Mouse (Mus musculus) heart, embryonic 16.5 days (tissue): ENCODE results near the gene Myl10. TPM values are rescaled to one million over a fixed set of nuclear protein-coding genes. Genes with fewer than 3 reads are reported as not detected.
"Not testable (repeated sequence)": the region's sequence is repeated elsewhere in the genome, so short reads cannot be mapped to it uniquely, and the experiment has no call there.

ENCODE experiments used
- ATAC-seq: fragments of 200-750 bp; cut with Nextera tagmentation; replicated peaks from 2 replicates; pipeline ENCODE4 v1.8.0; 2017; ENCODE audit warnings: moderate number of reproducible peaks; ENCODE audit not compliant: insufficient read depth, low FRiP score; ENCODE audit errors: extremely low read depth
- H3K27ac ChIP-seq: fragments of 300-500 bp; sonication (generic); 2 replicates; pipeline ENCODE4 v1.5.1; 2014; ENCODE audit warnings: mild to moderate bottlenecking, low read length, control low read depth, moderate library complexity
- H3K27me3 ChIP-seq: fragments of 300-500 bp; sonication (generic); 2 replicates; pipeline ENCODE4 v1.6.1; 2014; ENCODE audit warnings: low read length, mixed read lengths; ENCODE audit not compliant: control insufficient read depth, insufficient read depth
- H3K36me3 ChIP-seq: fragments of 300-500 bp; sonication (generic); 2 replicates; pipeline ENCODE4 v1.6.1; 2014; ENCODE audit not compliant: control insufficient read depth, insufficient read depth
- H3K4me1 ChIP-seq: fragments of 300-500 bp; sonication (generic); 2 replicates; pipeline ENCODE4 v1.6.1; 2014; ENCODE audit warnings: low read length, mixed read lengths; ENCODE audit not compliant: control insufficient read depth, insufficient read depth
- H3K4me2 ChIP-seq: fragments of 300-500 bp; sonication (generic); 2 replicates; pipeline ENCODE4 v1.6.1; 2014; ENCODE audit warnings: low read depth, mild to moderate bottlenecking, control low read depth, low read length
- H3K4me3 ChIP-seq: fragments of 300-500 bp; sonication (generic); 2 replicates; pipeline ENCODE4 v1.5.1; 2014; ENCODE audit warnings: mild to moderate bottlenecking, control low read depth, low read length
- H3K9ac ChIP-seq: fragments of 300-500 bp; sonication (generic); 2 replicates; pipeline ENCODE4 v1.6.1; 2014; ENCODE audit warnings: low read length, control low read depth
- H3K9me3 ChIP-seq: fragments of 300-500 bp; sonication (generic); replicated peaks from 2 replicates; pipeline ENCODE4 v1.6.1; 2016; ENCODE audit warnings: low read length; ENCODE audit not compliant: control insufficient read depth
- WGBS: fragments of 180-500 bp; shearing (Covaris S2); extraction: QIAGEN DNeasy Blood & Tissue Kit; methylation state at CpG from one replicate; pipeline ENCODE4 v1.1.7; 2014; 5-methylcytosine and 5-hydroxymethylcytosine counted together
- polyA plus RNA-seq: library from polyadenylated mRNA; unstranded; fragments of >200 nt; fragmentation: Nextera tagmentation; extraction: Ambion mirVana; gene quantifications from 2 replicates; pipeline ENCODE4 v1.2.1, GENCODE M21; 2015

Gene Myl10
- polyA plus RNA-seq: 2.6 and 5.1 TPM in 2 replicates

DNA sequence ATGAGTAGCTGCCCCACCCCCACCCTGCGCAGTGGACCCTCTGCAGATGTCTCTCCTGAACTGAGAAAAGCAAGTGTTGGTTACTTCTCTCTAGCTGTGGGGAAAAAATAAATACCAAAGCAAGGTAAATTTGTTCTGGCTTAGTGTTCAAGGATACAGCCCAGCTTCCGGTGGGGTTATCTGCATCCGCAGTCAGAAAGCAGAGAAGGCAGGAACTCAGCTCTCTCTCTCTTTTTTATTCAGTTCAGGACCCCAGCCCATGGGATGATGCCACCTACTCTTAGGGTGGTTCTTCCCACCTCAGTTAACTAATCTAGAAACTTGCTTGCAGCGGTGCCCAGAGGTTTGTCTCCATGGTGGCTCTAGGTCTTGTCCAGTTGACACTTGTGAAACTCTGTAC, at the start of gene Myl10:
TSS of gene Myl10 (plus strand) at position 363 of the 400 bp plus-strand sequence.
- no peak within 1 kb of the TSS for H3K4me2 ChIP-seq
- H3K27ac ChIP-seq: peak within 1 kb of the TSS; percentile 18; the same call in 1 of the 2 replicates
- H3K27me3 ChIP-seq: no peaks in the 10 kb centered on the region
- H3K9ac ChIP-seq: no peak within 1 kb of the TSS
- no peaks in the 10 kb centered on the region for H3K9me3 ChIP-seq
- WGBS: 74% methylated on average over 4 of the region's 4 CpGs
- ATAC-seq: no peak
- no peaks in the 10 kb centered on the region for H3K36me3 ChIP-seq
- no peaks in the 10 kb centered on the region for H3K4me1 ChIP-seq
- no peak within 1 kb of the TSS for H3K4me3 ChIP-seq

DNA sequence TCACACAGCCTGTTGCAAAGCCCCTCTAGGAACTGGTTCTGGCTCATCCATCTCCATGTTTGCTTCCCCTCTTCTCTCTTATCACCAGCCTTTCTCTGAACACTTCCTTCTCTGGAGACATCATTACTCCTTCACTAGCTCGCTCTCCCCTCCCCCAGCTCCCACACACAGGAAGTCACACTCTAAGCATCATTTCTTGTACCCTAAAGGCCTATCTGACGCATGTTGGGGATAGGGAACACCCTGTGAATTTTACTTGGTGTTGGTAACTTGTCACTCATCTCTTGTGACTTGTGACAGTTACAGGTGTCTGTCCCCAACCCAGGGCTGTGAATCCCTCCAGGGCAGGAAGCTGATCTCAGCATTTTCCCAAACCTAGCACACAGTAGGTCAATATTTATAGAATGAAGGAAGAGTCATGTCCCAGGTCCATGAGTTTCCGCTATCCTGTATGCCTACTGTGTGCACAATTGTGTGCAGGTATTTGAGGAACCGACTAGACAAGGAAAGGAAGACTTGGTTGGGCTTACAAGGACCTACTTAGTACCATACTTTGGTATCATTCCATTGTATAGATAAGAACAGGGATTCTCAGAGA, 46.1 kb upstream of the Myl10 start:
- Histone ChIP-seq H3K36me3 (no peaks in the 10 kb centered on the region), H3K27me3 (no peaks in the 10 kb centered on the region), H3K4me3 (no peak overlapping the region), H3K9me3 (no peaks in the 10 kb centered on the region), H3K9ac (no peak overlapping the region), H3K4me2 (no peak overlapping the region), H3K27ac (no peak overlapping the region), H3K4me1 (no peaks in the 10 kb centered on the region)
- ATAC-seq: no peak
- WGBS: 78% methylated on average over 4 of the region's 4 CpGs

DNA sequence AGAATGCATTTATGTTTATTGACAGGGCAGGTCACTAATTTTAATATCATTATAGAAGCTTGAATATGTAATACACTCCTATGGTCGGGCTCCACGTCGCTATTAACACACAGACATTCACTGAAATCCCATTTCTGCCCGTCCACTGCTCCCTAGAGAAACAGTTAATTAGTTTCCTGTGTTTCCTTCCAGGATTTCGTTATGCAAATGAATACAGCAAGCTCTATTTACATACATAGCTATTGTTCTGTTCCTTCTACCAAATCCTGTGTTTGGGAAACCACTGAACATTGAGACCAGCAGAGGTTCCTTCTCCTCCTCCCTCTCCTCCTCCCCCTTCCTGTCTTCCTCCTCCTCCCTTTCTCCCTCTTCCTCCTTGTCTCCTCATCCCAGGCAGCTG, 43.9 kb upstream of the Myl10 start:
- no peak overlapping the region for H3K27ac ChIP-seq
- no peaks in the 10 kb centered on the region for H3K36me3 ChIP-seq
- no peaks in the 10 kb centered on the region for H3K4me1 ChIP-seq
- no peaks in the 10 kb centered on the region for H3K27me3 ChIP-seq
- H3K9me3 ChIP-seq: no peaks in the 10 kb centered on the region
- H3K9ac ChIP-seq: no peak overlapping the region
- no peak for ATAC-seq
- H3K4me3 ChIP-seq: no peak overlapping the region
- no peak overlapping the region for H3K4me2 ChIP-seq
- 75% methylated on average over 5 of the region's 5 CpGs for WGBS

DNA sequence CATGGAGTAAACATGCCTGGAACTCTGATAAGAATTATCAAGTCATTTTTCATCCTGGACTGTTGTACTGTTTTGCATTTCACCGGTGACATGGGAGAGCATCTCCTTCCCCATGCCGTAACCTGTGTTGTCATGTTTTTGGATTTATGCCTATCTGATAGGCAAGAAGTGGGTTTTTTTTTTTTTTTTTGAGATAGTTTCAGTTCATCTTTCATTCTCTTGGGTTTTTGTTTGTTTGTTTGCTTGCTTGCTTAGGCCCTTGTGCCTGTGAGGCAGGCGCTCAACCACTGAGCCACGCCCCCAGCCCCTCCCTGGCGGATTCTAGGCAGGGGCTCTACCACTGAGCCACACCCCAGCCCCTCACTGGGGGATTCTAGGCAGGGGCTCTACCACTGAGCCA, 43.3 kb upstream of the Myl10 start:
- ATAC-seq: no peak
- Histone ChIP-seq H3K27me3 (no peaks in the 10 kb centered on the region), H3K4me3 (no peak overlapping the region), H3K9ac (no peak overlapping the region), H3K9me3 (no peaks in the 10 kb centered on the region), H3K4me1 (no peaks in the 10 kb centered on the region), H3K4me2 (no peak overlapping the region), H3K27ac (no peak overlapping the region), H3K36me3 (no peaks in the 10 kb centered on the region)
- 87% methylated on average over 5 of the region's 5 CpGs for WGBS

DNA sequence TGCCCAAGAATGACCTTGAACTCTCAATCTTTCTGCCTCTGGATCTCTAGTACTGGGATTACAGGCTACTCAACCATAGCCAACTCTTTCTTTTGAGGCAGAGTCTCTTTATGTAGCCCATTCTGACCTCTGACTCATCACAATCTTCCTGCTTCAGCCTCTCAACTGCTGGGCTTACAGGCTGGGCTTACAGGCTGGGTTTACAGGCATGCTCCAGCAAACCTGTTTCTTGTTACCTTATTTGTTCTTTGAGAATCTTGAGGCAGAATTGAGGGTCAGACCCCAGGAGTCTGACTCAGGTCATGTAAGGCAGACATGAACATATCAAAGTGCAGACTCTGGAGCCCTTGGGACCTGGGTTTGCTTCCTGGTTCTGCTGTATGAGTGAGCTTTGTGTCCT, 38.5 kb upstream of the Myl10 start:
- Histone ChIP-seq H3K4me1 (no peaks in the 10 kb centered on the region), H3K9me3 (no peaks in the 10 kb centered on the region), H3K4me3 (no peak overlapping the region), H3K4me2 (no peak overlapping the region), H3K27ac (no peak overlapping the region), H3K9ac (no peak overlapping the region), H3K36me3 (no peaks in the 10 kb centered on the region), H3K27me3 (no peaks in the 10 kb centered on the region)
- no peak for ATAC-seq

DNA sequence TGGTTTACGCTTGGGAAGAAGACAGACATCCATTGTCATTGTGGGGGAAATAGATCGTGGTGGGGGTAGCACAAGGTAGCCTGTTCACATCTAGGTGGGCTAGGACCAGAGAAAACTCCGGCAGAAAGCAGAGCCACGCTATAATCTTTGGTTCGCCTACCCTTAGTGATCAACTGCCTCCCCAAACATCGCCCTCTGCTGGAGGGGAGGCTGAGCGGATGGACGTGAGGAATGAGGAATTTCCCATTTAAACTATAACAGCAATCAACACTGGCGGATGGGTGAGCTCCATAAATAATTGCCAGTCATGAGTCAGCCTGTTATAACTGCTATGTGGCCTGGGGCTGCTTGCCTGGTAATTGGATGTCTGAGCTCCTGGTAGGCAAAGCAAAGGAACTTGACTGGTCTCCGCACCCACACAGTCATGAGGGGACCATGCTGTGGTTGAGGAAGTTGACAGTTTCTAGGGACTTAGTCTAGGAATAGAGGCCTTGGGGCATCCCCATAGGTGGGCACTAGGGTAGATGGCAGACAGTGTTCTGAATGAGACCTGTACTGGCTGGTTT, 36.0 kb upstream of the Myl10 start:
- ATAC-seq: no peak
- no peaks in the 10 kb centered on the region for H3K36me3 ChIP-seq
- WGBS: 80% methylated on average over 10 of the region's 10 CpGs

DNA sequence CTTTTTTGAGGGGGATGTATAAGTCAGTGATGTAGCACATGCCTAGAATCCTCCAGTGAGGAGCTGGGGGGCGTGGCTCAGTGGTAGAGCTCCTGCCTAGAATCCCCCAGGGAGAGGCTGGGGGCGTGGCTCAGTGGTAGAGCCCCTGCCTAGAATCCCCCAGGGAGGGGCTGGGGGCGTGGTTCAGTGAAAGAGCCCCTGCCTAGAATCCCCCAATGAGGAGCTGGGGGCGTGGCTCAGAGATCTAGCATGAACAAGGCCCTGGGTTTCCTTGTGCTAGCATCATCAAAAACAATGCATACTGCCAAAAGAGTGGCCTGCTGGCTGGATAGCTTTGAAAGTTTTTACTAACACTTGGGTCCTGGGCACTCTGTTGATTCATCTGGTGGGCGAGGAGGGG, 32.2 kb upstream of the Myl10 start:
- H3K4me3 ChIP-seq, H3K27ac ChIP-seq, H3K27me3 ChIP-seq, H3K4me1 ChIP-seq, ATAC-seq, H3K36me3 ChIP-seq, H3K9me3 ChIP-seq, H3K4me2 ChIP-seq, H3K9ac ChIP-seq: not testable (repeated sequence)
- WGBS: 58% methylated on average over 5 of the region's 5 CpGs

More for the DNA sequence above, 36.0 kb upstream of the Myl10 start:
- Histone ChIP-seq H3K4me2 (no peak overlapping the region), H3K27me3 (no peaks in the 10 kb centered on the region), H3K4me1 (no peaks in the 10 kb centered on the region), H3K9ac (no peak overlapping the region), H3K4me3 (no peak overlapping the region), H3K27ac (no peak overlapping the region), H3K9me3 (no peaks in the 10 kb centered on the region)

DNA sequence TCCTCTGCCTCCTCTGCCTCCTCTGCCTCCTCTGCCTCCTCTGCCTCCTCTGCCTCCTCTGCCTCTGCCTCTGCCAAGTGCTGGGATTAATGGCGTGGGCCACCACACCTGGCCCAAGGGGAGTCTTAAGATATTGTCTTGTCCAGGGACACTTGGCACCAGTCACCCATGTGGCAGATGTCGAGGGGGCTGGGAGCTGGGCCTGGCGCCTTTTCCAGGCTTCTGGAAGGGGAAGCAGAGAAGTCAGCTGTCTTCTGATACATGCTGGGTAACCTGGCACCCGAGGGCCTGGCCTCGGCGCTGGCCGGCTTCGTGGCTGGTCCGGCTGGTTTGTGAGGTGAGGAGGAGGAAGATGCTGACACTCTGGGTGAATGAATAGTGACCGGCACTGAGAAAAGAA, 30.7 kb upstream of the Myl10 start:
- 77% methylated on average over 10 of the region's 10 CpGs for WGBS
- H3K9ac ChIP-seq: no peak overlapping the region
- no peak overlapping the region for H3K27ac ChIP-seq
- H3K27me3 ChIP-seq: peaks cover 7% of the 10 kb centered on the region
- H3K9me3 ChIP-seq: no peaks in the 10 kb centered on the region
- no peak for ATAC-seq
- no peak overlapping the region for H3K4me3 ChIP-seq
- no peaks in the 10 kb centered on the region for H3K4me1 ChIP-seq
- H3K4me2 ChIP-seq: no peak overlapping the region
- H3K36me3 ChIP-seq: no peaks in the 10 kb centered on the region

DNA sequence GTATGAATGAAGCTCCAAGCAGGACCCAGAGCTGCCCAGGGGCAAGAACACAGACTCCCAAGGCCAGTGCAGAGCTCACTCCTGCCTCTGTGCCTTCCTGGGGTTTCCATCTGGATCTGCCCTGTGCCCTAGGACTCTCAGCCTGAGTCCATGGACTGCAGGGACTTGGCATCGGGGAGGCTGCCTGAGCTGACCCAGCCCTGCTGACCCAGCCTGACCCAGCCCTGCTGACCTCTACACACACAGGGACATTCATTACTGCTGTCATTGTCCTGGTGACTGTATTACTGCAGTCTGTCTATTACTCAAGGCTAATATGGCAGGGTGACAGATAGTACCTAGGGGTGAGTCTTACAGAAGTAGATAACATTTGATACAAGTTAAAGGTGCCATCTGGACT, 30.1 kb upstream of the Myl10 start:
- H3K4me2 ChIP-seq: no peak overlapping the region
- no peaks in the 10 kb centered on the region for H3K4me1 ChIP-seq
- H3K36me3 ChIP-seq: no peaks in the 10 kb centered on the region
- H3K4me3 ChIP-seq: no peak overlapping the region
- H3K27ac ChIP-seq: no peak overlapping the region
- peaks cover 7% of the 10 kb centered on the region for H3K27me3 ChIP-seq
- no peak for ATAC-seq
- H3K9me3 ChIP-seq: no peaks in the 10 kb centered on the region
- H3K9ac ChIP-seq: no peak overlapping the region
- WGBS: 52% methylated on average over 1 of the region's 1 CpGs
